Mouse (Mus musculus): ENCODE measurements around the gene Magi1.

DNA sequence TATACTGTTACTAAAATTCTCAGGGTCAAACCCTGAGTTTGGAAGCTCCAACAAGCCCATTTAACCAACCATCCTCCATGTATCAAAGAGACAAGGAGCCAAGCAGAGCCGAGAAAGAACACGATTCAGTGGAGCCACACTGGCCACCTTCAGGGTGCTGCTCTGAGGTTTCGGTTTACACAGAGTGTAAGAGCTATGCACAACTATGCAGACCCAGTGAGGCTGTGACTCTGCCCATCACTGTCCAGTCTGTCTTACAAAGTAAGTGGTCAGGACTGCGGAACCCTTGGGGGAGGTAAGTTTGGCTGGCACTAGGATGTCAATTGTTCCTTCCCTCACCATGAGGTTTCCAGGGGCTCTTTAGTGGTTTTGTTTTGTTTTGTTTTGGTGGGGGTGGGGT, 465.2 kb downstream of the Magi1 start:
- TF ChIP-seq CTCF (IDR thresholded peaks at IDR 0.05) (no peak), POLR2A (IDR thresholded peaks at IDR 0.05; ENCODE audit: insufficient read depth, low read depth, low read length) (no peak), EP300 (IDR thresholded peaks at IDR 0.05; ENCODE audit: insufficient read depth, low read depth, low read length) (no peak)
